Mouse (Mus musculus) lung, embryonic 14.5 days (tissue): ENCODE measurements around the gene Inpp5f. TPM values are rescaled to one million over a fixed set of nuclear protein-coding genes. Genes with fewer than 3 reads are reported as not detected.
A peak's percentile ranks its signal among the peaks of the same experiment; 100 is the strongest.

Source experiments
- ATAC-seq: fragments of 200-750 bp; cut with Nextera tagmentation; 2 replicates; pipeline ENCODE4 v1.8.0; 2017; ENCODE audit warnings: mild to moderate bottlenecking, moderate TSS enrichment, moderate library complexity; ENCODE audit not compliant: insufficient read depth
- DNase-seq: peaks from one replicate; pipeline ENCODE4 v3.0.0-alpha.2; 2015
- H3K27ac ChIP-seq: fragments of 300-500 bp; sonication (generic); 2 replicates; pipeline ENCODE4 v1.5.1; 2014; ENCODE audit warnings: low read depth, mild to moderate bottlenecking, moderate library complexity
- H3K27me3 ChIP-seq: fragments of 300-500 bp; sonication (generic); 2 replicates; pipeline ENCODE4 v1.6.1; 2014; ENCODE audit warnings: low read length, control low read depth; ENCODE audit not compliant: insufficient read depth
- H3K36me3 ChIP-seq: fragments of 300-500 bp; sonication (generic); 2 replicates; pipeline ENCODE4 v1.6.1; 2014; ENCODE audit warnings: control low read depth; ENCODE audit not compliant: insufficient read depth
- H3K4me1 ChIP-seq: fragments of 300-500 bp; sonication (generic); 2 replicates; pipeline ENCODE4 v1.6.1; 2014; ENCODE audit warnings: antibody characterized with exemption, control low read depth; ENCODE audit not compliant: insufficient read depth
- H3K4me2 ChIP-seq: fragments of 300-500 bp; sonication (generic); 2 replicates; pipeline ENCODE4 v1.6.1; 2014; ENCODE audit warnings: mild to moderate bottlenecking
- H3K4me3 ChIP-seq: fragments of 300-500 bp; sonication (generic); 2 replicates; pipeline ENCODE4 v1.5.1; 2014; ENCODE audit warnings: low read depth, low read length
- H3K9ac ChIP-seq: fragments of 300-500 bp; sonication (generic); 2 replicates; pipeline ENCODE4 v1.6.1; 2014
- H3K9me3 ChIP-seq: fragments of 300-500 bp; sonication (generic); 2 replicates; pipeline ENCODE4 v1.6.1; 2016; ENCODE audit warnings: low read depth, low read length, control low read depth
- CTCF ChIP-seq: IDR thresholded peaks from 2 replicates; pipeline ENCODE4 v1.5.1; 2016; ENCODE audit warnings: antibody characterized with exemption, low read depth
- WGBS: fragments of 180-500 bp; shearing (Covaris S2); extraction: QIAGEN DNeasy Blood & Tissue Kit; methylation state at CpG from one replicate; pipeline ENCODE4 v1.1.7; 2014; 5-methylcytosine and 5-hydroxymethylcytosine counted together
- polyA plus RNA-seq: library from polyadenylated mRNA; unstranded; fragments of >200 nt; fragmentation: Nextera tagmentation; extraction: Ambion mirVana; gene quantifications from 2 replicates; pipeline ENCODE4 v1.2.1, GENCODE M21; 2014

Gene Inpp5f
- polyA plus RNA-seq, 1 experiment from 2014 or later, result 28.2 TPM

- TF ChIP-seq CTCF, result no peak
- DNase-seq, result peak; percentile 63
- H3K9me3 ChIP-seq, result no peaks in the 10 kb centered on the region
These were observed 128.5 kb downstream of the Inpp5f start for GRCm38 (mm10) chr7:128739462-128740277.

GRCm38 (mm10) chr7:128740334-128740733, 129.2 kb downstream of the Inpp5f start, which contains the start of gene Mcmbp:
Mcmbp (minus strand) TSS chr7:128740495.
- H3K27me3 ChIP-seq, result no peaks in the 10 kb centered on the region
- peak; percentile 98 for DNase-seq
- peak within 1 kb of the TSS; percentile 96 for H3K9ac ChIP-seq
- no peaks in the 10 kb centered on the region for H3K36me3 ChIP-seq
- peak within 1 kb of the TSS; percentile 98 for H3K4me3 ChIP-seq
- H3K9me3 ChIP-seq, result no peaks in the 10 kb centered on the region
- H3K4me2 ChIP-seq, result peak within 1 kb of the TSS; percentile 89
- TF ChIP-seq CTCF, result no peak
- WGBS, result under 1% methylated on average over 26 of the region's 35 CpGs
- peak; percentile 83 for ATAC-seq
- peak within 1 kb of the TSS; percentile 87 for H3K27ac ChIP-seq
- peaks cover 9% of the 10 kb centered on the region; the same call in 1 of the 2 replicates for H3K4me1 ChIP-seq

More at GRCm38 (mm10) chr7:128739462-128740277, 128.5 kb downstream of the Inpp5f start:
- H3K27me3 ChIP-seq, result no peaks in the 10 kb centered on the region
- under 1% methylated on average over 61 of the region's 80 CpGs for WGBS
- peaks cover 9% of the 10 kb centered on the region; the same call in 1 of the 2 replicates for H3K4me1 ChIP-seq
- peak overlapping the region; percentile 96 for H3K9ac ChIP-seq
- ATAC-seq, result peak; percentile 39
- H3K36me3 ChIP-seq, result no peaks in the 10 kb centered on the region
- H3K27ac ChIP-seq, result peak overlapping the region; percentile 87
- H3K4me3 ChIP-seq, result peak overlapping the region; percentile 98
- H3K4me2 ChIP-seq, result peak overlapping the region; percentile 89

GRCm38 (mm10) chr7:128743898-128744297, 132.8 kb downstream of the Inpp5f start:
- no peak overlapping the region; the same call in 1 of the 2 replicates for H3K9ac ChIP-seq

GRCm38 (mm10) chr7:128744684-128745485, 133.8 kb downstream of the Inpp5f start, which contains the start of gene Sec23ip:
Sec23ip (plus strand) TSS chr7:128744943.
- under 1% methylated on average over 55 of the region's 55 CpGs for WGBS
- Histone ChIP-seq H3K4me1 (peaks cover 14% of the 10 kb centered on the region), H3K27me3 (no peaks in the 10 kb centered on the region), H3K4me2 (peak within 1 kb of the TSS; percentile 81), H3K9ac (peak within 1 kb of the TSS; percentile 85), H3K36me3 (peaks cover 9% of the 10 kb centered on the region; the same call in 1 of the 2 replicates), H3K4me3 (peak within 1 kb of the TSS; percentile 70), H3K9me3 (no peaks in the 10 kb centered on the region), H3K27ac (peak within 1 kb of the TSS; percentile 10; the same call in 1 of the 2 replicates)
- DNase-seq, result peak; percentile 99
- peak; percentile 84 for ATAC-seq
- no peak for TF ChIP-seq CTCF

More at GRCm38 (mm10) chr7:128743898-128744297, 132.8 kb downstream of the Inpp5f start:
- DNase-seq (no peak), ATAC-seq (no peak)
- no peak for TF ChIP-seq CTCF
- Histone ChIP-seq H3K27me3 (no peaks in the 10 kb centered on the region), H3K9me3 (no peaks in the 10 kb centered on the region), H3K36me3 (peaks cover 9% of the 10 kb centered on the region; the same call in 1 of the 2 replicates), H3K4me2 (peak overlapping the region; percentile 81), H3K4me1 (peaks cover 15% of the 10 kb centered on the region), H3K4me3 (peak overlapping the region; percentile 70), H3K27ac (no peak overlapping the region)
- 51% methylated on average over 2 of the region's 2 CpGs for WGBS

Other genes with a start within 250 kb of the Inpp5f start
- gene Rgs10, start 192.6 kb upstream of the Inpp5f start, polyA plus RNA-seq, result 31.1 and 31.2 TPM in 2 replicates
- 38.4 TPM in 2 replicates for gene Tial1, start 149.6 kb upstream of the Inpp5f start, polyA plus RNA-seq
- gene Bag3, start 87.7 kb upstream of the Inpp5f start, polyA plus RNA-seq, result 20.9 and 22.7 TPM in 2 replicates
- 81.1 and 82.5 TPM in 2 replicates for gene Mcmbp, start 129.2 kb downstream of the Inpp5f start, polyA plus RNA-seq
- gene Sec23ip, start 133.6 kb downstream of the Inpp5f start, polyA plus RNA-seq, result 41.0 and 43.0 TPM in 2 replicates